Mouse (Mus musculus) heart, embryonic 16.5 days (tissue): ENCODE measurements around the gene Tmem129. TPM values are rescaled to one million over a fixed set of nuclear protein-coding genes. Genes with fewer than 3 reads are reported as not detected.

Experiments used
- ATAC-seq: fragments of 200-750 bp; cut with Nextera tagmentation; replicated peaks from 2 replicates; pipeline ENCODE4 v1.8.0; 2017; ENCODE audit warnings: moderate number of reproducible peaks; ENCODE audit not compliant: insufficient read depth, low FRiP score; ENCODE audit errors: extremely low read depth
- H3K27ac ChIP-seq: fragments of 300-500 bp; sonication (generic); 2 replicates; pipeline ENCODE4 v1.5.1; 2014; ENCODE audit warnings: mild to moderate bottlenecking, low read length, control low read depth, moderate library complexity
- H3K27me3 ChIP-seq: fragments of 300-500 bp; sonication (generic); 2 replicates; pipeline ENCODE4 v1.6.1; 2014; ENCODE audit warnings: low read length, mixed read lengths; ENCODE audit not compliant: control insufficient read depth, insufficient read depth
- H3K36me3 ChIP-seq: fragments of 300-500 bp; sonication (generic); 2 replicates; pipeline ENCODE4 v1.6.1; 2014; ENCODE audit not compliant: control insufficient read depth, insufficient read depth
- H3K4me1 ChIP-seq: fragments of 300-500 bp; sonication (generic); 2 replicates; pipeline ENCODE4 v1.6.1; 2014; ENCODE audit warnings: low read length, mixed read lengths; ENCODE audit not compliant: control insufficient read depth, insufficient read depth
- H3K4me2 ChIP-seq: fragments of 300-500 bp; sonication (generic); 2 replicates; pipeline ENCODE4 v1.6.1; 2014; ENCODE audit warnings: low read depth, mild to moderate bottlenecking, control low read depth, low read length
- H3K4me3 ChIP-seq: fragments of 300-500 bp; sonication (generic); 2 replicates; pipeline ENCODE4 v1.5.1; 2014; ENCODE audit warnings: mild to moderate bottlenecking, control low read depth, low read length
- H3K9ac ChIP-seq: fragments of 300-500 bp; sonication (generic); 2 replicates; pipeline ENCODE4 v1.6.1; 2014; ENCODE audit warnings: low read length, control low read depth
- H3K9me3 ChIP-seq: fragments of 300-500 bp; sonication (generic); replicated peaks from 2 replicates; pipeline ENCODE4 v1.6.1; 2016; ENCODE audit warnings: low read length; ENCODE audit not compliant: control insufficient read depth
- WGBS: fragments of 180-500 bp; shearing (Covaris S2); extraction: QIAGEN DNeasy Blood & Tissue Kit; methylation state at CpG from one replicate; pipeline ENCODE4 v1.1.7; 2014; 5-methylcytosine and 5-hydroxymethylcytosine counted together
- polyA plus RNA-seq: library from polyadenylated mRNA; unstranded; fragments of >200 nt; fragmentation: Nextera tagmentation; extraction: Ambion mirVana; gene quantifications from 2 replicates; pipeline ENCODE4 v1.2.1, GENCODE M21; 2015

Gene Tmem129
- polyA plus RNA-seq, 1 experiment from 2014 or later = 37.4 TPM

DNA sequence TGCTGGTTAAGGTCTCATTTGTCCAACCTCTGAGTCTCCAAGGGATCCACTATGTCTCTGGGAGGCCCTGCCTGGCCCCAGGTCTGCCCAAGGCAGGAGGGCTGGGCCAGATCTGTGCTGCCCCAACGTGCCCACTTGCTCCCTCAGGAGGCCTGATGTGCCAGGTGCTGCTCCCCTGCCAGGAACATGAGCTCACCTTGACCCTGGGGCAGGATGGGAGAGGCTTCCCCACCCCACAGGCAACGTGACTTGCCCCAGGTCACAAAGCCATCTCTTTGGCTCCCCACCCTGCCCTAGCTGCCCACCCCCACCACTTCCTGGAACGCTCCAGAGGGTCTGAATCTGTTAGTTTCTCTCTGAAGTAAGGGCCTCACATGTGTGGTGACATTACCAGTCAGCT is 22.8 kb upstream of the Tmem129 start:
- no peaks in the 10 kb centered on the region for H3K27me3 ChIP-seq
- no peak overlapping the region for H3K4me2 ChIP-seq
- no peak overlapping the region for H3K27ac ChIP-seq
- H3K4me1 ChIP-seq = no peaks in the 10 kb centered on the region
- H3K4me3 ChIP-seq = no peak overlapping the region
- WGBS = 50% methylated on average over 3 of the region's 3 CpGs
- ATAC-seq = no peak
- no peaks in the 10 kb centered on the region for H3K9me3 ChIP-seq
- H3K9ac ChIP-seq = no peak overlapping the region
- H3K36me3 ChIP-seq = no peaks in the 10 kb centered on the region

DNA sequence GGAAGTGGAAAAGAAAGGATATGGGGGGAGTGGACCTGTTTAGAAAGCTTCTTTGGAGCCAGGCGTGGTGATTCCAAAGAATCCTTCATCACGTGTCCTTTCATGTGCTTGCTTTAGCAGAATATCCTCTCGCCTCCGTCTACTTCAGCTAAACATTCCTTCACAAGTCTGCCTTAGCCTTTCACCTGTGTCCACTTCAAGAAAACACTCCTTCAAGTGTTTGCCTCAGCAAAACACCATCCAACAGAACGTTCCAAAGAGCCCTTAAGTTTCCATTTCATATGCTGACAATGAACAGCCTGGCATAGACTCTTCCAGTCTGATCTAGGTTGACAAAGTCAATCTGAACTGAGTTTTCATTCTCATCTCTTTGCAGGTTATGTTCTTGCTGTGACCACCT is 20.0 kb upstream of the Tmem129 start:
- Histone ChIP-seq H3K9me3 (no peaks in the 10 kb centered on the region), H3K4me1 (peaks cover 5% of the 10 kb centered on the region; the same call in 1 of the 2 replicates), H3K27ac (no peak overlapping the region), H3K4me3 (no peak overlapping the region), H3K4me2 (no peak overlapping the region), H3K9ac (no peak overlapping the region), H3K27me3 (no peaks in the 10 kb centered on the region), H3K36me3 (peaks cover under 1% of the 10 kb centered on the region; the same call in 1 of the 2 replicates)
- 73% methylated on average over 5 of the region's 5 CpGs for WGBS
- ATAC-seq = no peak

DNA sequence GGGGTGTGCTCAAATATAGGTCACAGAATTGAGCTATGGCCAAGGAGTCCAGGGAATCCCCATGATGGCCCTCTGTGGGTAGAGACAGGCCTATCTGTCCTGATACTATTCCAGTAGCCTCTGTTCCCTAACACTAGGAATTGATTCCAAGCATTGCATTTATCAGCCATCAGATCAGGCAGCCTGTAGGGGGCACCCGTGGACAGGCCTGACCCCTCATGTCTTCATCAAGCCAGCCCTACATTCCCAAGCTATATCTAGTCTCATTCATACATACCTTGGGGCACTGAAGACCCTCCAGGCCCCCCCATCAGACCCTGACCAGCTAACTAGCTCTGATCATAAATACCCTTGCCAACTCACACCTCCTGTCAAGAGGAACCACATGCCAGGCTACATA is 17.7 kb upstream of the Tmem129 start:
- Histone ChIP-seq H3K9ac (no peak overlapping the region), H3K9me3 (no peaks in the 10 kb centered on the region), H3K4me1 (peaks cover 5% of the 10 kb centered on the region; the same call in 1 of the 2 replicates), H3K27ac (no peak overlapping the region), H3K4me3 (no peak overlapping the region), H3K27me3 (no peaks in the 10 kb centered on the region), H3K36me3 (peaks cover 17% of the 10 kb centered on the region), H3K4me2 (no peak overlapping the region)
- ATAC-seq = no peak
- 0% methylated on average over 1 of the region's 1 CpGs for WGBS

DNA sequence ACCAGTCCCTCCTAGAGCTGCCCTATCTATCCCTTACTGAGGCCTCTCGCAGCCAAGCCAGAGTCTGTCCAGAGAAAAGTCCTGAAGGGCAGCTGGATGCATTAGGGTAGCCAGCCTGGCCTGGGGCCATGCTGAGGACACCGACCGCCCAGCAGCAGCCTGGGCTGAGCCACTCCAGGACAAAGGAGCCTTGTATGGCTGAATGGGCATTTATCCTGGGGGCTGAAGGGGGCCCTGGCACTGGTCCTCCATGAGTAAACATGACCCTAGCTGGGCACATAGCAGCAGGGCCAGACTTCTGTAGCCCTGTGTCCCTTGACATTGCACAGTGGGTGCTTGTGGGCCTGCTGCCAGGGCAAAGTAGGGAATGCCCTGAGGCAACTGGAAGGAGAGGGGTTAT is 16.2 kb upstream of the Tmem129 start:
- Histone ChIP-seq H3K9ac (no peak overlapping the region), H3K4me2 (no peak overlapping the region), H3K27ac (no peak overlapping the region), H3K27me3 (no peaks in the 10 kb centered on the region), H3K36me3 (peaks cover 28% of the 10 kb centered on the region), H3K9me3 (no peaks in the 10 kb centered on the region), H3K4me1 (peaks cover 5% of the 10 kb centered on the region; the same call in 1 of the 2 replicates), H3K4me3 (no peak overlapping the region)
- WGBS = 51% methylated on average over 3 of the region's 3 CpGs
- no peak for ATAC-seq

DNA sequence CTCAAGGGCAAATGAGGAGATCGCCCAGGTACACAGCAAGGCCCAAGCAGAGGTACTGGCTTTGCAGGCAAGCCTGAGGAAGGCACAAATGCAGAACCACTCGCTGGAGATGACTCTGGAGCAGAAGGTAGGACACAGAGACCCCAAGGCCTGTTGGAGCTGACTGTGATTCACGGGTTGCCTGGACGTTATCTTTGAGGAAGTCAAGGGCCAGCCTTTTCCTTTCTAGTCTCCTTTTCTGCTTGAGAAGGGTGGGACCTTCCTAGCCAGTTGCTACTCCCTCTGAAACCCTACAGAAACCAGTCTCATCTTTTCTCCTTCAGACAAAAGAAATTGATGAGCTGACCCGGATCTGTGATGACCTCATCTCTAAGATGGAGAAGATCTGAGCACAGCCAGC is 13.4 kb upstream of the Tmem129 start:
- H3K9ac ChIP-seq = no peak overlapping the region
- no peak for ATAC-seq
- no peak overlapping the region for H3K27ac ChIP-seq
- WGBS = 66% methylated on average over 5 of the region's 5 CpGs
- H3K27me3 ChIP-seq = no peaks in the 10 kb centered on the region
- peaks cover 5% of the 10 kb centered on the region; the same call in 1 of the 2 replicates for H3K4me1 ChIP-seq
- H3K4me2 ChIP-seq = no peak overlapping the region
- H3K4me3 ChIP-seq = no peak overlapping the region
- peaks cover 49% of the 10 kb centered on the region for H3K36me3 ChIP-seq
- no peaks in the 10 kb centered on the region for H3K9me3 ChIP-seq

DNA sequence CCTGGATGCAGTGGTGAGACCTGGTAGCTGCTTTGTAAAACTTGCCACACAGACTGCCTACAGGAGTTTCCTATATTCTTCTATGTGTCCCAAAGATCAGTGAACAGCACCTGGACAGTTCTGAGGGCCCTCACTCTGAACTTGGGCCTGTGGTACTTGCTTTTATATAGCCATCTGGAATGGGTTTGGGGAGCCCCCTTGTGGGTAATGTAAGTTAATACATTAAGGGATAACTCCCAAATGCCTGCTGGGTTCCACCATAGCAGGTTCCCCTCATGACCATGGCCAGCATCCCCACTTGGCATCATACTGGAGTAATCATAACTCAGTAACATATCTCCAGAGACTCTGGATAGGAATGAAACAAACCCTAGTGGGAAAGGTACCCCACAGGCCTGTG is 10.0 kb upstream of the Tmem129 start:
- H3K4me1 ChIP-seq = no peaks in the 10 kb centered on the region

DNA sequence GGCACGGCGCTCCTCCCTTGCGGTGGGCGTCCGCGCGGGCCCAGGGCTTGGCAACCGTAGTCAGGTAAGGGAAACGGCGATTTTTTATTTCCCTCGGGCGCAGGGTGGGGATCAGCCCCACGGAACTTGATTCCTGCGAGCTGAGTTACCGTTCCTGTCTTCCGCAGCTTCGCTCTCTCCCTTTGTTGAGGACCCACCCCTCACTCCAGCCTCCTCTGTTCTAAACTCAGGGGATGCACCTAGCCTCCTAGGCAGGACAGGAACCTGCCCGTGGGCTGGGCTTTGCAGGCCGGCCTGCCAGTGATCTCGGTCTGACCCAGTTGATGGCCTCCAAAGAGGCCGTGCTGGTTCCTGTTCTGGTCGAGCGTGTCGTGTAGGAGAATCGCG is 441 bp upstream of the Tmem129 start:
- Histone ChIP-seq H3K4me1 (peaks cover 24% of the 10 kb centered on the region), H3K4me3 (peak overlapping the region; percentile 79), H3K36me3 (peaks cover 33% of the 10 kb centered on the region), H3K27ac (peak overlapping the region; percentile 67), H3K9ac (peak overlapping the region; percentile 85), H3K9me3 (no peaks in the 10 kb centered on the region), H3K4me2 (peak overlapping the region; percentile 92), H3K27me3 (no peaks in the 10 kb centered on the region)
- no peak for ATAC-seq
- under 1% methylated on average over 26 of the region's 26 CpGs for WGBS

More for the DNA sequence above, 10.0 kb upstream of the Tmem129 start:
- H3K27me3 ChIP-seq = no peaks in the 10 kb centered on the region
- H3K27ac ChIP-seq = no peak overlapping the region
- H3K9me3 ChIP-seq = no peaks in the 10 kb centered on the region
- no peak overlapping the region for H3K9ac ChIP-seq
- no peak for ATAC-seq
- H3K4me3 ChIP-seq = no peak overlapping the region
- peaks cover 69% of the 10 kb centered on the region for H3K36me3 ChIP-seq
- no peak overlapping the region for H3K4me2 ChIP-seq

DNA sequence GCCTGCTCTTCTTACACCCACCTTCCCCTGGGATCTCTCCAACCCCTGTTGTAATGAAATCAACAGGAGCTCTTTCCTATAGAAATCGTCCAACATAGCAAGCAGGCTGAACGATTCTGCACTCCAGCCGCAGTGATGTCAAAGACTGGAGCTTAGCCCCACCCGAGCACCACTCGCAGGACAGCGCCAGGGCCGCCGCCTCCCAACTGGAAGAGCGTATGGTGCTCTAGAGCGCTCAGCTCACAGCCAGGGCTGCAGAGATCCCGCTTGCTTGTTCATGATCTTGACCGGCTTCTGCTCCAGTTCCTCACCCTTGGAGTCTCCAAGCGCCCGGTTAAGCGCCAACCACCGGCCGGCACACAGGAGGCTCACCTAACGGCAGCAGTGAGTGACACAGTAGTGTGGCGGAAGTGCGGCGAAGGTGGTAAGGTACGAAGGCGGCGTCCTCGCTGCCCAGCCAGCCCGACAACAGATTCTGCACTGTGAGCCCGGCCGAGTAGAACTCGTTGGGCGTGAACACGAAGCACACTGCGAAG is 897 bp downstream of the Tmem129 start:
- no peaks in the 10 kb centered on the region for H3K9me3 ChIP-seq
- H3K27me3 ChIP-seq = no peaks in the 10 kb centered on the region
- H3K4me2 ChIP-seq = peak overlapping the region; percentile 90
- H3K36me3 ChIP-seq = peaks cover 27% of the 10 kb centered on the region
- peak overlapping the region; percentile 84 for H3K9ac ChIP-seq
- peak overlapping the region; percentile 85 for H3K27ac ChIP-seq
- ATAC-seq = peak; percentile 7
- peak overlapping the region; percentile 79 for H3K4me3 ChIP-seq
- under 1% methylated on average over 32 of the region's 32 CpGs for WGBS
- H3K4me1 ChIP-seq = peaks cover 30% of the 10 kb centered on the region

DNA sequence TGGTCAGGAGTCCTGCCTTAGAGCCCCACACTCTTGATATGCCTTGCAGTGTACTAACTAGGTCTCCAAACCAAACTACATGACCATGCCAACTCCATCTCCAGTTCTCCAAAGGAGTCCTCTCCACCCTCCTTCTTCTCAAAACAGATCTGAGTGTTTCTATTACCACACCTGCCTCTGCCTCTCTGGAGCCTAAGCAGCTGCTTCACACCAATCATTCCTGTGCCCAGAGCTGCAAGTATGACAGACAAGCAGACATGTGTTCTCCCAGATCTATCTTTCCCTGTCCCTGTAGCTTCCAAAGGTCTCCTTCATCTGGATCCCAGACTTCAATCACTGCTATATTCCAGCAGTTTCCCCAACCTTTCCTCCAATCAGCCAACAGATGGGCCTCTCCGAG is 1.5 kb downstream of the Tmem129 start:
- WGBS = 25% methylated on average over 1 of the region's 1 CpGs
- no peak for ATAC-seq

More for the DNA sequence above, 1.5 kb downstream of the Tmem129 start:
- no peaks in the 10 kb centered on the region for H3K27me3 ChIP-seq
- no peaks in the 10 kb centered on the region for H3K9me3 ChIP-seq
- H3K4me2 ChIP-seq = peak overlapping the region; percentile 90
- H3K36me3 ChIP-seq = peaks cover 27% of the 10 kb centered on the region
- H3K9ac ChIP-seq = peak overlapping the region; percentile 84
- peak overlapping the region; percentile 85 for H3K27ac ChIP-seq
- peak overlapping the region; percentile 79 for H3K4me3 ChIP-seq
- H3K4me1 ChIP-seq = peaks cover 30% of the 10 kb centered on the region
